Mouse (Mus musculus): ENCODE results near the gene Jak3.
"Not testable (repeated sequence)": the region's sequence is repeated elsewhere in the genome, so short reads cannot be mapped to it uniquely, and the experiment has no call there.

The Jak3 gene

GRCm38 (mm10) chr8:71723047-71723551 lies 47.0 kb downstream of the Jak3 start:
- peak; percentile 86 for DNase-seq (ENCODE audit: low spot score in 2 of 2)

- peak in 1 of 2 experiments; percentile 41 for DNase-seq (ENCODE audit: low spot score in 2 of 2)
Measured at GRCm38 (mm10) chr8:71724389-71724788, 48.3 kb downstream of the Jak3 start.

GRCm38 (mm10) chr8:71725122-71725924 lies 49.2 kb downstream of the Jak3 start, which contains the start of gene Fcho1:
Fcho1 (minus strand) TSS chr8:71725716.
- peak; percentile 70 to 82 for DNase-seq (ENCODE audit: low spot score in 2 of 2)

GRCm38 (mm10) chr8:71728240-71728785 lies 52.2 kb downstream of the Jak3 start:
- DNase-seq (ENCODE audit: low spot score in 2 of 2), result no peak

GRCm38 (mm10) chr8:71728826-71729620 lies 52.9 kb downstream of the Jak3 start:
- no peak for DNase-seq (ENCODE audit: low spot score in 2 of 2)

- peak; percentile 56 to 79 for DNase-seq (ENCODE audit: low spot score in 2 of 2)
Measured at GRCm38 (mm10) chr8:71731652-71732230, 55.6 kb downstream of the Jak3 start.

- not testable (repeated sequence) for DNase-seq (ENCODE audit: low spot score in 2 of 2)
Measured at GRCm38 (mm10) chr8:71738316-71738715, 62.2 kb downstream of the Jak3 start.

Data from natural killer cell, adult 2 months (primary cell).